Mouse (Mus musculus) adrenal gland, postnatal 10 days (tissue): ENCODE results near the gene Gclc. TPM values are rescaled to one million over a fixed set of nuclear protein-coding genes. Genes with fewer than 3 reads are reported as not detected.

Experiments
- DNase-seq: peaks from one replicate; pipeline ENCODE4 v3.0.0; 2021; ENCODE audit warnings: mixed read lengths
- total RNA-seq, 2 experiments: library from RNA; stranded (reverse); gene quantifications; 2 replicates each; pipeline ENCODE4 v1.2.3; 2021

The Gclc gene
- total RNA-seq, 2 experiments from 2014 or later, result 41.3 to 56.4 TPM

DNA sequence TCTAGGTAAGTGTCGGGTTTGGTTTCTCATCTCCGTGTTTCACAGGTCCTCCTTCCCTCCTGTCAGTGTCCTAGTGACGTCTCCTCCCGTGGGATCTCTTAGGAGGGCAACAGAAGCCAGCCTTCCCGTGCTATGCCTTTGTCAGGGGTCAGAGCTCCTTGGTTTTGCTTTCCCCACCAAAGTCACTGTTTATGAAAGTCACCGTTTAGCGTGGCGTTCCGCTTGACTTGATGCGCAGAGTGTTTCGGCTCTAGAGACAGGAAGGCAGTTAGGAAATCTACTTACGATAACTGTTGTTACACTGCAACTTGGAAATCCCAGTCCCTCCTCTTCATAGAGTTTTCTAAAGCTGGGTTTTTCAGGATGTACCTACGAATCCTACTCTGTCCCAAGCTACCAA lies 28.7 kb downstream of the Gclc start:
- no peak for DNase-seq

DNA sequence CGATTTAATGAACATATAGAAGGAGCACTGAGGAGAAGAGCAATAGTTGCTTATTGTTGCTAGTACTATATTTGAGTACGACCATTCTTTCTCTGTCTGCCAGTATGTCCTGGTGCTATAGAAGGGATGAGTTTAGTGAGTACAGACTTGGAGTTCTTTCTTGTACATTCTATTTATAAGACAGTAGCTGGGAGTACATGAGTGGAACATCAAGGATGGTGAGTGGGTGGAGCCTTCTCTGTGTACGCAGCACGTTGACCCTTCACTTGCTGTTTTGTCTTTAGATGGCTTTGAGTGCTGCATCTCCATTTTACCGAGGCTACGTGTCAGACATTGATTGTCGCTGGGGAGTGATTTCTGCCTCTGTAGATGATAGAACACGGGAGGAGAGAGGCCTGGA lies 31.1 kb downstream of the Gclc start:
- DNase-seq, result no peak

DNA sequence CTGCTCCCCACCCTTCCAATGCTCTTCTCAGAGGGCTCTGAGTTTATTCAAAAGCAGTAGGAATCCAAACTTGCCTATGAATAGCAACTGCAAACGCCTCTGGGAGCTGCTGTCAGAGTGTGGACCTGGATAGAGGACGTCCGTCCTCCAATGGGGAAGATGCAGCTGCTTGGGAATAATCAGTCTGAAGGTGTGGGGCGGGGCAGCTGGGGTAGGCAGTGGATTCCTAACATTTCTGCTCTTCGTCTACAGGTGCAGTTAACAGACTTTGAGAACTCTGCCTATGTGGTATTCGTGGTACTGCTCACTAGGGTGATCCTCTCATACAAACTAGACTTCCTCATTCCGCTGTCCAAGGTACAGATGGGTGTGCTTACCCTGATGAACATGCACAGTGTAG lies 33.6 kb downstream of the Gclc start:
- no peak for DNase-seq

DNA sequence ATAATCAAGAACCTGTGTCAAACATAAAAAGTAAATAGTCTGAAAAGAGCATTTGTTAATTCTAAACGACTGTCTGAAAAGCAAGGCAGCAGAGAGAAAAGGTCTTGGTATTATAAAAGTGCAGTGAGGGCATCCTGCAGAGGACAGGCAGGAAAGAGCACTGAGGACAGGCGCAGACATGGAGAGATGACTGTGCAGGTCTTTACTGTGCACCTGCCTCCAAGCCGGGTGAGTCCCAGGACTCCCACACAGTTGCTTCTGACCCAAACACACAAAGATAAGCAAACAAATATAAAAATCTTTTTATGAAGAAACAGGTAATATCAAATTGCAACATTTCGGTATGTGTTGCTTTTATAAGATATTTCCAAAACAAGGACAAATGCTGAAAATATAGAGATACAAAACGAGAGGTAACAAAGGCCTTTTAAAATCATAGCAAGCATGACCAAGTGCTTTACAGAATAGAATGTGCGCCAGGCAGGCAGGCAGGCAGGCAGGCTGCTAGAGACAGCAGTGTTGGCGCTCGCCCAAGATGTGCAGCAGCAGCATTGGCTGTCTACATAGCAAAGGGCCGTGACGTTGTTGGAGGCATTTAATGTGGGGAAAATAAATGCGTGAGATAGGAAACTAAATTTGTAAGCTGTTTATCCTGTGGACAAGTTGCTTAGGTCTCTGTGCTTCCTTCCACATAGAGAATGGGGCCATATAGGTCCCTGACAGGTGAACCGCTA lies 35.4 kb downstream of the Gclc start:
- DNase-seq, result peak; percentile 63

DNA sequence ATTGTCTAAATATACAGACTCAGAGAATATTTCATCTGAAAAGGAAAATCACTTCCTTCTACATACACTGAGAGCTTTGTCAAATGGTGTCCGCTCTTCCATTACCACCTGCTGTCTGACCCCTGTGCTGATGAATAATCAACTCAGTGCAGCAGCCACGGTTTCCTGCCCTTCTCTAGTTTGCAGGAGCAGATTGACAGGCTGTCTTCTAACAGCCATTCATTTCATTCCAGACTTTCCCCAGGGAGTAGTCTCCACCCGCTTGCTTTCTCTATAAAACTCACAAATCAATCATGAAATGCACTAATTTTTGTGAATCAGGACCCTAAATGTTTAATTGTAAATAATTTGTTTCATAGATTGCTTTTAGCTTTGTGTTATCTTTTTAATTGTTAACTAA lies 39.5 kb downstream of the Gclc start:
- DNase-seq, result no peak

DNA sequence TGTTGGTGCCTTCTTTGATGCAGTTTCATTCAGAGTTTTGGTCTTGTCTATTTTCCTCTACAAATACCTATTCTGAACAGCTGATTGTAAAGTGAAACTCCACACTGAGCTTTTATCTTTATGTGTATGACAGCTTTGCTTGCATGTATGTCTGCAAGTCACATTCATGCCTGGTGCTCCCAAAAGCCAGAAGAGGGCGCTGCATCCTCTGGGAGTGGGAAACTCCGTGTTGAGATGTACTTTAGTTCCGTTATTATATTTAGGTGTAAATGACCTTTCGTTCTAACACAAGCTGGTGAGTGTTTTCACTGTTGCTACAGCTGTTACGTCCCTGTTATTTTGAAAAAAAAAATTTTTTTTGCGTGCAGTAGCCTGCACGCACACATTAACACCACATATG lies 48.1 kb downstream of the Gclc start:
- DNase-seq, result peak; percentile 62

DNA sequence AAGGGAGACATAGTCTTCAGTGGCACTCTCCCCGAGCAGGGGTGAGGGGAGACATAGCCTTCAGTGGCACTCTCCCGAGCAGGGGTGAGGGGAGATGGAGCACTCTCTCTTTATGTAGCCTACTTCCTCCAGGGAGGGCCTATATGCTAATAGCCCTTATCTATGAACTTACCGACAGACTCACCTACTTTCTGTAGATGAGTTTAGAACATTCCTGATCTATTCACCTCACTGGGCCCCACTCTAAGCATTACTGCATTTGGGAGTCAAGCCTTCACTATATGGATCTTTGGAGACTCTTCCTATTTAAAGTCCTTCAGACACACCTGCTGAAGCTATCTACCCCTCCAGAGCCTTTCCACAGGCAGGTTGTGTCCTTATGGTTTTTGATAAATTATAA lies 52.1 kb downstream of the Gclc start:
- no peak for DNase-seq

DNA sequence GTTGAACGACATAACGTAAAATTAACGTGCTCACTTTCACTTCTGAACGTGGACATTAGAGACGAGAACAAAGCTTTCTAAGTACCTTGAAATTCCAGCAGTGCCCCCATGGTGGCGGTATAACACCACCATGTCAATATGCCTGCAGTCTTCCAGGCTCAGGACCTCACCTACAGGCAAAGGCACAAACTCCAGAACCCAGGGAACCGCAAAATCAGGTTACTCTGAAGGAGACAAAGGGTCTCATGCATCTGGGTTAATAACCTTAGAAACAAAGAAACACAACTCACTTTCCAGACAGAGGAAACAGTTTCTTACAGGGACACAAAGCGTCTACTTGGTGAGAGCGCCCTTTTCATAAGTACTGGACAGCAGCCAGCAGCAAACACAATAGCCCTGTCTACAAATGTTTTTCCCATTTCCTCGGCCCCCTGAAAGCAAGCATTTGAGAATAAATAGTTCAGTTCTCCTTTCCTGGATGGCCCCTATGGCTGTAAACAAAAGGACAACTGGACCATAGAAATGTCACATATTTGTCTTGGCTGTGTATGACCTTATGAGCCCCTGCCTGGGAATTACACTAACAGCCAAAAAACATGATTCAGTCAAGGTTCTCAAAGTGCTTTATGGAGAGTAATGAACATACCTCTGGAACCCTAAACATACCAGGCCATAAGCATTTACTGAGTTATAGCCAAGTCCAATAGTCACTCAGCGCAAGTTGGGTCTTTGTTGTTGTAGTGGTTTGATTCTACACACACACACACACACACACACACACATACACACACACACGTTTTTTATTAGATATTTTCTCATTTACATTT lies 52.7 kb downstream of the Gclc start:
- DNase-seq, result peak; percentile 92

DNA sequence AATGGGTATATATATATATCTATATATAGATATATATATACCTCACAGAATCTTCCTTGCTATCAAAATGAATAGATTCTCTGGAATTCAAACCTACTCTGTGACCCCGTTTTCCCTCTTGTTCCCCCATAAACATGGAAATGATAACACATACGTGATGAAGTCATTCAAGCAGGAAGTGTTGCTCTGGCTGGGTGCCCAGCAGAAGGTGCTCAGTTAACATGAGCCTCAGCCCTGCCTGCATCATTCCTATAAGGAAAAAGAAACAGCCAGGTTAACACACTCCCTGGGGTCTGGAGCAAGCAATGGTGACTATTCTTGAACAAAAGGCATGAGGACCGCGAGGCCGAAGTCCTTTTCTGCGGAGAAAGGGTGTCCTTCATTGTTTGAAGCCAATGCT lies 54.1 kb downstream of the Gclc start:
- no peak for DNase-seq

DNA sequence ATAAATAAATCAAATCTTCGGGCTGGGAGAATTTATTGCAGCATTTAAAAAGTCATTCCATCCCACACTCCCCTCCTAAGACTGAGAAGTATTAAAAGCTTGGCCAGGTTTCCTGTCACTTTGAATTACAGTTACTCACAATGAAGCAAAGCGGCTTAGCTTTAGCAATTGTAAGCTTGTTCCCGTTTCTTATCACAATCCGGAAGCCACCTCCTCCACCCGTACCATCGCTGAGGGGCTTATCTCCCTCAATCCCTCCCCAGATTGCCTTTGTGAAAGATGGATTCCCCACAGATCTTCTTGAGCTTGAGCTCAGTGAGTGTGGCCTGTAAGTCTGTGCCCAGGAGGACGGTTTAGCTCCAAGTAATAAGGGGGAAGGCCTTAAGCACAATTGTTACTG lies 64.5 kb downstream of the Gclc start:
- DNase-seq, result no peak

DNA sequence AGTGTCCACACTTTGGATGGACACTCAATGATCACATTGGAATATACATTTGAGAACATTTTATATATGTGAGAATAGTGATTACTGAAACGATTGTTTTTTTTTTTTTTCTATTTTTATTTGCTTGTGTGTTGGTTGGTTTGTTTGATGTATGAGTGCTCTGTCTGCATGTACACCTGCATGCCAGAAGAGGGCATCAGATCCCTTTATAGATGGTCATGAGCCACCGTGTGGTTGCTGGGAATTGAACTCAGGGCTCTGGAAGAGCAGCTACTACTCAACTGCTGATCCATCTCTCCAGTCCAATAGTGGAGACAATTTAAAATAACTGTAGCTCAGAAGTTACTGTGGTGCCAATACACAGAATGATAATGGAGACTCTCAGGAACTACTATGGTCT lies 65.0 kb downstream of the Gclc start:
- DNase-seq, result no peak

DNA sequence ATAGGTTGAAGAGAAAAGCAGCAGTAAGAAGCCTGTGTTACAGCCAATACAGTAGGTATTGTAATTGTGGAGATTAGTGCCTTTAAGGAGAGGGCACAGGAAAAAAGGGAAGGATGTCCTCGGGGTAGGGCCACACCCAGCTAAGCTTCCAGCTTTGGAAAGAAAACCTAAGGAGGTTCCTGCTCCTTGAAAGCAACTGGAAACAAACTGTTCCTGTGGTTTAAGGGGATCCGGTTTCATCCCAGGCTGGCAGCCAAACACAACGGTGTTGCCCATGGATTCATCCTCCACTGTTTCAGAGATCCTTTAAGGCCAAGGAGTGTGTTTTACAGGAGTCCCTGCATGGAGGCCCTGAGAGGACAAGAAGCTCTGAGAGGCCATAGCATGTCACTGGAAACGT lies 66.5 kb downstream of the Gclc start:
- DNase-seq, result no peak

DNA sequence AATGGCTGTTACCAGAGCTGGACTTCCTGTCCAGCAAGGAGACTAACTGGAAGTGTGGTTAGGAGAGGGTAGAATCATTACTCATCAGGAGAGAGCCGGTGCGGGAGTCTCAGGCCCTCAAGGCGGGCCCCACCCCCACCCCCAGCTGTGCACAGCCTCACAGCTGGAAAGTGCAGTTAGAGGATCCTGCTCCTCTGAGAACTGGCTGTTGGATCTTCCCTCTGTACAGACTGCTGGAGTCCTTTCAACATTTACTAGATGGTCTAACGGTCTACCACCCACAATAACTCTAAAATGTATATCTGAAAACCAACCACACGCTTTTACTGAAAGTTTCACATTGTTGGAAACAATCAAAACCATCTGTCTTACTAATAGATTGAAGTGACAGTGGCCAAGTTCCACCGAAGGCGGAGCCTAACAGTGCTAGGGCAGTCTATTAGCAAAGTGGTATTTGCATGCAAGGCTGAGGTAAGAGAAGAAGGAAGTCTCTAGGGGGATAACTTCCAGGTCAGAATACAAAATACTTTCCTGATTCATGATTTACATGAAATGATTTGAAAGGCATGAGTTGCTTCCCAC lies 71.1 kb downstream of the Gclc start:
- DNase-seq, result peak; percentile 42

DNA sequence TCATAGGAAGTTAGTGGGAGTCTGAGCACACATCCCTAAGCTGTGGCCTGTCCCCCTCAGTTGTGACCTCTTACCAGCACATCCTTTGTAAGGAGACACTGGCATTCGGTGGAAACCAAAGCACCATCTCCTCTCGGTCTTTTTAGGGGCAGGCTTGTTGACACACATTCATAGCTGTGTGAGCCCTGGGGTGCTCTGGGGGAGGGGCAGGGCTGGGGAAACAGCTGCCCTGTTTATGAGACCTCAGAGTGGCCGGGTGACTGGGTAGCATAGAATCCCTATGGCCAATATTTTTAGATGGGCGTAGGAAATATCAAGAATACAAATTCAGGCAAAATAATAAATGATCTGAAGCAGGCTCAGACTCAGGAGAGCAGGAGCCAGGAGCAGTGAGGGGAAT lies 71.9 kb downstream of the Gclc start:
- no peak for DNase-seq

DNA sequence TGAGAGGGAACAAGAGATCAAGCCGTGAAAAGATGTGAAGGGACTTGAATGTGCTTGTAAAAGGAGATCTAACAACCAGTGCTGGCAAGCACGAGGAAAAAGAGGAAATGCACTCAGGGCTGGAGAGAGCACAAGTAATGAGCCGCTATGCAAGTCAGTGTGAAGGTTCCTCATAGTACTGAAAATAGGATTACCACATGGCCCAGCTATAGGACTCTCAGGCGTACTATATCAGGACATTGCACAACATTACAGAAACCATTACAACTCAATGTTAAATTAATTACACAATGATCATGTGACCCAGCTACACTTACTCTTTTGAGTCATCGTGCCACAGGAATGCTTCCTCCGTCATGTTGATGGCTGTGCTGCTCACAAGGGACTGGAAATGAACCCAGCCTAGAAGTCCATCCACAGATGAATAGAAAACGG lies 74.2 kb downstream of the Gclc start:
- no peak for DNase-seq

DNA sequence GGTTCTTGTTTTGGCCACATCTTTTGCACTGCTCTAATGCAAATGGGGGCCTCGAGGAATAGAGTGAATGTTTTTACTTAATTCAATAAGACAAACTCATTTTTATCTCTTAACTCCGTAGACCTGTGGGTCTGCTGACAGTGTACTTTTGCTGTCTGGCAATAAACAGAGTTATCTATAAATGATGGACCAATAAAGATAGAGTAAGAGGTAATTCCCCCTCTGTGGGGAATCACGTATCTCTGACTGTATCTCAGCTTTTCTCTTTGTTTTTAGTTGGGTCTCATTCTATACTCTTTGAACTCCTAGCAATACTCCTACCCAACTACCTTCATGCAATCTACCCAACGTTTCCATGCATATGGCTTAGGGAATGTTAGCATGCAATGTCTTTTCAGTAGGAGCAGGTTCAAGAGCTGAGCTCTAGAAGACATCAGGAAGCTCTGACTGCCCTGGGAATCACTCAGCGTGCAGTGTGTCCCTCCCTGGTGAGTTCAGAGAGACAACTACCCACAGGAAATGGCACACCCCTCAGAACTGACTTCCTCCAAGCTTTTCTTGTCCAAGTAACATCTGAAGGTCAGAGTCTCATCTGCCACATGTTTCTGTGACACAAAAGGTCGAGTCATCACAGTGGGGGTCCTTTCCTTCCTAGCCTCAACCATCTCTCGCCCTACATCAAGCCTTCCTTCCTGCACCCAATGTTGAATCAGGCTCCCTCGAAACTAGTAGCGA lies 80.1 kb downstream of the Gclc start:
- peak; percentile 17 for DNase-seq

DNA sequence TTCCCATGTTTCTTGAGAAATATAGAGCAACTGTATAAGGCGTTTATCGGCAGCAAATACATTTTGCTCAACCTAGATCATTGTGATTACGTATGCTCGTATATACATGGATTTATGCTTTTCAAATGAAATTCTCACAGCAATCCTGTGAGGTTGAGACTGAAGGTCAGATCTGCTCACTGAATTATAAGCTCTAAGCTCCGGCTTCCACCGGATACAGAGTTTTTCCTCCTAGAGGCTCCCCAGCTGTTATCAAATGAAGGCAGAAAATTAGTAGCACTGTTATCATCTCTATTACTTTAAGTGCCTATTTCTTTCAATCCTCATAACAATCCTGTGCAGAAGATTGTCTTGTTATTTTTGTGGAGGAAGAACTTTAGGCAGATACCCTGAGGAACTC lies 80.8 kb downstream of the Gclc start:
- no peak for DNase-seq

DNA sequence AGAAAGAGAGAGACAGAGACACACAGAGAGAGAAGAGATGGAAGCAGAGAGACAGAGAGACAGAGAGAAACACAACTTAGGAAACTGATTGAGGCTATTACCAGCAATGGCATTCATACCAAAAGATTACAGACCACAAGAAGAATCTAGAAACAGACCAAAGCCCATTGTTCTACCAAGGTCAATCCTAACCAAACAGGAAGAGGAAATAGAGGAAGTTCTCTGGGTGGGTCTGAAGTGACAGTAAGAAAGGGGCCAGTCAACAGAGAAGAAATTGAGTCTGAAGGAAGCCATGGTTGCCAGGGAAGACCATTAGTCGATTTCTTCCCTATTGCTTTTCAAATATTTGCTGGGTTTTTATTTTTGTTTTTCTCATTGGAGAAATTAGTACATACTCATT lies 81.4 kb downstream of the Gclc start:
- DNase-seq, result no peak

DNA sequence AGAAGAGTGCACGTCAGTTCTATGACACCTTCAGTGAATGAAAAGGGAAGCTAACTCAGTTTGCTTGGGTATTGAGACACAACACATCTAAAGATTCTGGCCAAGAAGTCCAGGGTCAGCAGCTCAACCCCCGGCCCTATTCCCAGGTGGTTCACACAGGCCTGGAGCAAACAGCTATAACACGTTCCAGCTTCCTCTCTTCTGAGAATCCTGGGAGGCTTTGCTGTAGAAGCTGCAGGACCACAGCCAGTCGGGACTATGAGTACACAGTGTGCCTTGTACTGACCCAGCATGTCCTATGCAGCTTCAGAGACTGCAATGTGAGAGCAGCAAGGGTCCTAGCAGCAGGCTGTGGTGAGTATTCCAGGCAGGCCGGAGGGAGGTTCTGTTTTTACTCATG lies 84.3 kb downstream of the Gclc start:
- peak; percentile 41 for DNase-seq
